Mouse (Mus musculus): ENCODE results near the gene Aldh18a1. TPM values are rescaled to one million over a fixed set of nuclear protein-coding genes. Genes with fewer than 3 reads are reported as not detected.
"Not testable (repeated sequence)": the region's sequence is repeated elsewhere in the genome, so short reads cannot be mapped to it uniquely, and the experiment has no call there.

The Aldh18a1 gene
- polyA plus RNA-seq, 2 experiments = 25.6 to 26.7 TPM

DNA sequence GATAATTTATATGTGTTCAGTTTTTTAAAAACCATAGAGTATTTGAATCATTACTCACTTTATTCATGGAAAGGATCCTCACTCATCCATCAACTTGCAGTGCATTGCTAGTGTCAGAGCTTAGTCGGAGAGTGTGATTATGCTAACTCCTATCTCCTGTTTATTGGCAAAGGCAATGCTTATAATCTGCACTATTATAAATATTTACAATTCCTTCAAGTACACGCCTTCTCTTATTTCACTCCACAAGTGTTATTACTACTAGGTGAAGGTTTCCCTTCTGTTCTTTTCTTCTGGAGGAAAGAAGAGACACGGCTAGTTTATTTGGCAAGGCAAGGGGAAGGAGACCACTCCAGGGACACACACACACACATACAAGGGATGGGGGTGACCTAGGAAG is 43.9 kb upstream of the Aldh18a1 start:
- WGBS (ENCODE audit: insufficient replicate concordance) = 57% methylated on average over 3 of the region's 3 CpGs
- Histone ChIP-seq H3K9ac (replicated peaks) (no peak overlapping the region), H3K36me3 (replicated peaks; ENCODE audit: control insufficient read depth, insufficient read depth, low read depth) (no peaks in the 10 kb centered on the region), H3K4me2 (ENCODE audit: low read depth) (no peak overlapping the region), H3K4me1 (replicated peaks; ENCODE audit: control insufficient read depth in 2 of 2, insufficient read depth in 2 of 2, low read length in 1 of 2) (peaks cover 3 to 5% of the 10 kb centered on the region in 2 experiments; a peak in 3 of 4 replicates), H3K9me3 (ENCODE audit: control insufficient read depth, low read length) (no peaks in the 10 kb centered on the region), H3K27me3 (ENCODE audit: control insufficient read depth, insufficient read depth, low read length) (no peaks in the 10 kb centered on the region), H3K27ac (no peak overlapping the region), H3K4me3 (ENCODE audit: insufficient read depth in 1 of 2, low read depth in 2 of 2, low read length in 2 of 2) (no peak overlapping the region)
- no peak for DNase-seq (ENCODE audit: low read depth in 3 of 3, low spot score in 3 of 3)
- ATAC-seq (ENCODE audit: insufficient read depth) = no peak
- TF ChIP-seq EP300 (IDR thresholded peaks at IDR 0.05; ENCODE audit: low read depth) = no peak
- TF ChIP-seq CTCF (IDR thresholded peaks at IDR 0.05; ENCODE audit: low read depth) = no peak

DNA sequence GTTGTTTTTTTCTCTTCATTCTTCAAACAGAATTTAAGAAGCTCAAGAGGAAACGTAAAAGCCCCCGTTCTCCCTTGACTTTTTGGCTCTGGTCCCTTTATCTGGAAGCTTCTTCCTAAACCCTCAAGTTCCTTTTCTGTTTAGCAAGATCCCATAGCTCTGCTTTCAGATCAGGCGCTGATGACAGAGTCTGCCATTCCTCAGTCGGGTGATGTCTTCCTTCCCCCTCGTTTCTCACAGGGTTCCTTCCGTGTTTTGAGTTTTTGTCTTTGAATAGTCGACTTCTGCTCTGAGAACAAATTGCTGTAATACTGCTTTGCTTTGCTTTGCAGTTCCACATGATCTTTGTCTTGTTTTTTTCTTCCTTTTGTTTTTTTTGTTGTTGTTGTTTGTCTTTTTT is 42.3 kb upstream of the Aldh18a1 start:
- no peaks in the 10 kb centered on the region for H3K9me3 ChIP-seq (ENCODE audit: control insufficient read depth, low read length)
- no peak overlapping the region for H3K4me2 ChIP-seq (ENCODE audit: low read depth)
- ATAC-seq (ENCODE audit: insufficient read depth) (no peak), DNase-seq (ENCODE audit: low read depth in 3 of 3, low spot score in 3 of 3) (no peak)
- H3K27ac ChIP-seq = no peak overlapping the region
- no peaks in the 10 kb centered on the region for H3K27me3 ChIP-seq (ENCODE audit: control insufficient read depth, insufficient read depth, low read length)
- no peak for TF ChIP-seq EP300 (IDR thresholded peaks at IDR 0.05; ENCODE audit: low read depth)
- TF ChIP-seq CTCF (IDR thresholded peaks at IDR 0.05; ENCODE audit: low read depth) = no peak
- 17% methylated on average over 7 of the region's 7 CpGs for WGBS (ENCODE audit: insufficient replicate concordance)
- H3K4me3 ChIP-seq (ENCODE audit: insufficient read depth in 1 of 2, low read depth in 2 of 2, low read length in 2 of 2) = no peak overlapping the region
- no peak overlapping the region for H3K9ac ChIP-seq (replicated peaks)
- no peaks in the 10 kb centered on the region for H3K36me3 ChIP-seq (replicated peaks; ENCODE audit: control insufficient read depth, insufficient read depth, low read depth)
- no peaks in the 10 kb centered on the region for H3K4me1 ChIP-seq (replicated peaks; ENCODE audit: control insufficient read depth in 2 of 2, insufficient read depth in 2 of 2, low read length in 1 of 2)

DNA sequence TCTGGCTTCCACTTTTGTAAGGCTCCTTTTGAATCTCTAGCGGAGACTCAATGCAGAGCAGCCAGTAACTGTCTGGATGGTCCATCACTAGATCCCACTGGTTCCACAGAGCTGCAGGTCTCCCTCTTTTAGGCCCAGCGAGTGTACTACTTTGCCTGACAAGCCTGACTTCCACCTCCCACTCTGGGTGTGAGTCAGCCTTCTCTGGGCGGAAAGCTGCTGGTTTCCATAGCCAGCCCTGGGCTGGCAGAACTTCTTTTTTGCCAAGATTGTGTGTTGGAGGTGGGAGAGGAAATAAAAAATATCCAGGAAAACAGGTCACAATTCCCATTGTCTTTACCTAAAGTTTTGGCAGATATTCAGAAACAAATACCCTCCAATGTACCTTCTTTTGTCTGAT is 41.8 kb upstream of the Aldh18a1 start:
- Histone ChIP-seq H3K27ac (no peak overlapping the region), H3K4me3 (ENCODE audit: insufficient read depth in 1 of 2, low read depth in 2 of 2, low read length in 2 of 2) (no peak overlapping the region), H3K9me3 (ENCODE audit: control insufficient read depth, low read length) (no peaks in the 10 kb centered on the region), H3K4me1 (replicated peaks; ENCODE audit: control insufficient read depth in 2 of 2, insufficient read depth in 2 of 2, low read length in 1 of 2) (no peaks in the 10 kb centered on the region), H3K4me2 (ENCODE audit: low read depth) (no peak overlapping the region), H3K9ac (replicated peaks) (no peak overlapping the region), H3K27me3 (ENCODE audit: control insufficient read depth, insufficient read depth, low read length) (no peaks in the 10 kb centered on the region), H3K36me3 (replicated peaks; ENCODE audit: control insufficient read depth, insufficient read depth, low read depth) (no peaks in the 10 kb centered on the region)
- DNase-seq (ENCODE audit: low read depth in 3 of 3, low spot score in 3 of 3) (no peak), ATAC-seq (ENCODE audit: insufficient read depth) (no peak)
- TF ChIP-seq CTCF (IDR thresholded peaks at IDR 0.05; ENCODE audit: low read depth) (no peak), EP300 (IDR thresholded peaks at IDR 0.05; ENCODE audit: low read depth) (no peak)
- 56% methylated on average over 3 of the region's 3 CpGs for WGBS (ENCODE audit: insufficient replicate concordance)

DNA sequence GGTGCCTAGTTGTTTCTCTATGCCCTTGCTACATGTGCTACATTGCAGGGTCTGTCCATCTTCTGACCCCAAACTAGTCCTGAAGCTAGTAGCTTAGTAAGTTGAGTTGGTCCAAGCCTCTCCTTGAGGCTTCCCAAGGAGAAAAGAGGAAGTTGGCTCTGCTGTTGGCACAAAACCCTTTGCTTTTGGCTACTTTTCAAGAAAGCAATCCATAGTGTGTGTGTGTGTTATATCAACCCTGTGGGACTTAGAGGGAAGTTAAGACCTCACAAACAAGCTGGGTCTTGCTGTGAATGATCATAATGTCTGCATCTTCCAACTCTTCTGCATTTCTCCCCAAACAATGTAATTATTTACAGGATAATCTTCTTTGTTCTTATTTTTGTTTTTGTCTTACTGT is 40.7 kb upstream of the Aldh18a1 start:
- H3K4me1 ChIP-seq (replicated peaks; ENCODE audit: control insufficient read depth in 2 of 2, insufficient read depth in 2 of 2, low read length in 1 of 2) = no peaks in the 10 kb centered on the region
- no peak overlapping the region for H3K27ac ChIP-seq
- no peak for DNase-seq (ENCODE audit: low read depth in 3 of 3, low spot score in 3 of 3)
- H3K27me3 ChIP-seq (ENCODE audit: control insufficient read depth, insufficient read depth, low read length) = no peaks in the 10 kb centered on the region
- H3K36me3 ChIP-seq (replicated peaks; ENCODE audit: control insufficient read depth, insufficient read depth, low read depth) = no peaks in the 10 kb centered on the region
- H3K9me3 ChIP-seq (ENCODE audit: control insufficient read depth, low read length) = no peaks in the 10 kb centered on the region
- H3K9ac ChIP-seq (replicated peaks) = no peak overlapping the region
- no peak overlapping the region for H3K4me2 ChIP-seq (ENCODE audit: low read depth)
- TF ChIP-seq CTCF (IDR thresholded peaks at IDR 0.05; ENCODE audit: low read depth) = no peak
- no peak for TF ChIP-seq EP300 (IDR thresholded peaks at IDR 0.05; ENCODE audit: low read depth)
- no peak for ATAC-seq (ENCODE audit: insufficient read depth)
- no peak overlapping the region for H3K4me3 ChIP-seq (ENCODE audit: insufficient read depth in 1 of 2, low read depth in 2 of 2, low read length in 2 of 2)

DNA sequence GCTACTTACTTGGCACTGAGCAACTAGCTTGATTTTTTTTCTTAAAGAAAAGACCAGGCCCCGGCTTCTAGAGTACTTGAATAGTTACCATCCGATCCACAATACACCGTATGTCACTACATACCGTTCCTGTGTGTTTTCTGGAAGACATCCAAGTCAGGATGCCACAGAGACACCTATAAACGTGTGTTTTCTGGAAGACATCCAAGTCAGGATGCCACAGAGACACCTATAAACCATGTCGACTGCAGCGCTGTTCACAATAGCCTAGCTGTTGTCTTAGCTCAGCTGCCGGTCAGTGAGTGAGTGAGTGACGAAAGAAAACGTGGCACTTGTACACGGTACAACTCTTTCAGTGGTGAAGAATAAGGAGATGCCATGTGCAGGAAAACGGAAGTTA is 37.7 kb upstream of the Aldh18a1 start:
- Histone ChIP-seq H3K27me3 (ENCODE audit: control insufficient read depth, insufficient read depth, low read length) (no peaks in the 10 kb centered on the region), H3K9ac (replicated peaks) (no peak overlapping the region), H3K36me3 (replicated peaks; ENCODE audit: control insufficient read depth, insufficient read depth, low read depth) (no peaks in the 10 kb centered on the region), H3K9me3 (ENCODE audit: control insufficient read depth, low read length) (no peaks in the 10 kb centered on the region), H3K4me2 (ENCODE audit: low read depth) (no peak overlapping the region), H3K4me3 (ENCODE audit: insufficient read depth in 1 of 2, low read depth in 2 of 2, low read length in 2 of 2) (no peak overlapping the region), H3K4me1 (replicated peaks; ENCODE audit: control insufficient read depth in 2 of 2, insufficient read depth in 2 of 2, low read length in 1 of 2) (no peaks in the 10 kb centered on the region), H3K27ac (no peak overlapping the region)
- ATAC-seq (ENCODE audit: insufficient read depth) = no peak
- TF ChIP-seq CTCF (IDR thresholded peaks at IDR 0.05; ENCODE audit: low read depth) (no peak), EP300 (IDR thresholded peaks at IDR 0.05; ENCODE audit: low read depth) (no peak)
- WGBS (ENCODE audit: insufficient replicate concordance) = 65% methylated on average over 12 of the region's 12 CpGs
- DNase-seq (ENCODE audit: low read depth in 3 of 3, low spot score in 3 of 3) = no peak

DNA sequence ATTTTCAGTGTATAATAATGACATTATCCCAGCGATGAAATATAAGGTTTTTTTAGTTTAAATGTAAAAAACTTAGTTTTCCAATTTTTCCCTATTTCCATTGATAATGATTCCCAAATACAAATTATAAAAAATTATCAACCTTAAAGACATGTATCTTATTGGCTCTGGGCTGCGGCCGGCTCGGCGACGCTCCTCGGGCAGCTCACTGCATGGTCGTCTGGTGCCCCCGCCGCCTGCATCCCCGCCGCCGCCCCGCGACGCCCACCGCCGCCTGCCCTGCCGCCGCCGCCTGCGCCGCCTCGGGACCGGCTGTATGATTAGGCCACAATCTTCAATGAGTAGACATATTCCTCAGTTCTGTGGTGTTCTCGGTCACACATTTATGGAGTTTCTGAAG is 33.4 kb upstream of the Aldh18a1 start:
- H3K36me3 ChIP-seq (replicated peaks; ENCODE audit: control insufficient read depth, insufficient read depth, low read depth); H3K9me3 ChIP-seq (ENCODE audit: control insufficient read depth, low read length); H3K27ac ChIP-seq; DNase-seq (ENCODE audit: low read depth in 3 of 3, low spot score in 3 of 3); H3K27me3 ChIP-seq (ENCODE audit: control insufficient read depth, insufficient read depth, low read length); H3K4me2 ChIP-seq (ENCODE audit: low read depth); H3K4me1 ChIP-seq (replicated peaks; ENCODE audit: control insufficient read depth in 2 of 2, insufficient read depth in 2 of 2, low read length in 1 of 2); ATAC-seq (ENCODE audit: insufficient read depth); H3K9ac ChIP-seq (replicated peaks); H3K4me3 ChIP-seq (ENCODE audit: insufficient read depth in 1 of 2, low read depth in 2 of 2, low read length in 2 of 2): not testable (repeated sequence)
- WGBS (ENCODE audit: insufficient replicate concordance) = 68% methylated on average over 8 of the region's 26 CpGs

All from liver, embryonic 14.5 days (tissue).